ENCODE assay signal across 9 mouse cellular contexts in genomic region chr11:52648176-52648839, GRCm38 (mm10).
A peak's percentile ranks its signal among the peaks of the same experiment; 100 is the strongest.
DNase-seq lines count a peak whose midpoint lies in the region; ATAC-seq and TF ChIP-seq lines count a peak whose summit lies in the region.
"Had no signal": no experiment of that assay in that cellular context is flagged by ENCODE, and none has a peak within 500 bp of the region (broad histone marks: within the 10 kb centered on the region; RNA-seq: fewer than 3 reads in every experiment).

No protein-coding gene starts in this region.

- H3K4me1 ChIP-seq in kidney, embryonic 16.5 days (ENCODE audit: insufficient read depth, low read length) = peaks cover 29% of the 10 kb centered on the region
- no peaks in the 10 kb centered on the region for H3K4me1 ChIP-seq in kidney, adult 2 months (ENCODE audit: control insufficient read depth, insufficient read depth, low read length)

- H3K4me3 ChIP-seq in kidney, embryonic 16.5 days (ENCODE audit: low read length) = no peak overlapping the region
- no peak overlapping the region for H3K4me3 ChIP-seq in kidney, adult 2 months (ENCODE audit: insufficient read depth, low read depth, low read length)
- H3K4me3 ChIP-seq: erythroblast, embryonic 14.5 days had no signal

- ATAC-seq in kidney, embryonic 16.5 days (ENCODE audit: low FRiP score, low TSS enrichment) = peak; percentile 59

- WGBS in kidney, embryonic 16.5 days = 39% methylated on average over 15 of the region's 15 CpGs
- 50% methylated on average over 15 of the region's 15 CpGs for WGBS in kidney, adult 2 months

- no peak overlapping the region for H3K4me2 ChIP-seq in kidney, embryonic 16.5 days (replicated peaks; ENCODE audit: low read depth, low read length)

- DNase-seq in kidney, adult 2 months = no peak
- DNase-seq in adrenal gland, postnatal 25 days = peak; percentile 9
- peak; percentile 45 for DNase-seq in embryo, embryonic 9.5 days (ENCODE audit: extremely low spot score)
- peak; percentile 60 for DNase-seq in mesoderm, embryonic 11.5 days (ENCODE audit: low read depth, low spot score)
- DNase-seq in gastrocnemius, adult 18-20 months (ENCODE audit: low spot score) = no peak
- no peak for DNase-seq in cerebellum, adult 8-10 months

- H3K9ac ChIP-seq in kidney, embryonic 16.5 days (replicated peaks; ENCODE audit: low read length) = no peak overlapping the region

- no peak for TF ChIP-seq CTCF in kidney, adult 2 months (conservative IDR thresholded peaks at IDR 0.05; ENCODE audit: insufficient read depth, insufficient read length, low read depth, low read length)

- no peaks in the 10 kb centered on the region for H3K36me3 ChIP-seq in kidney, embryonic 16.5 days (ENCODE audit: insufficient read depth, low read length)
- no peaks in the 10 kb centered on the region for H3K36me3 ChIP-seq in kidney, adult 2 months (ENCODE audit: control insufficient read depth, insufficient read depth, low read length)

- H3K27ac ChIP-seq in kidney, embryonic 16.5 days (ENCODE audit: low read length) = no peak overlapping the region
- no peak overlapping the region for H3K27ac ChIP-seq in kidney, adult 2 months (ENCODE audit: insufficient read depth, low read depth, low read length)
- H3K27ac ChIP-seq: macrophage had no signal

- no peaks in the 10 kb centered on the region for H3K9me3 ChIP-seq in kidney, embryonic 16.5 days (ENCODE audit: low read length)

- no peaks in the 10 kb centered on the region for H3K27me3 ChIP-seq in kidney, embryonic 16.5 days (ENCODE audit: insufficient read depth, low read length)
- H3K27me3 ChIP-seq in kidney, adult 2 months (replicated peaks; ENCODE audit: control insufficient read depth, insufficient read depth, low read length) = no peaks in the 10 kb centered on the region

- TF ChIP-seq POLR2A in kidney, adult 2 months (IDR thresholded peaks at IDR 0.05; ENCODE audit: low read depth, low read length) = no peak

Comparison
In these comparisons a context has a peak if more than half of its experiments do, and no peak if none do; other contexts are left out.
1. DNase-seq: peak in adrenal gland, postnatal 25 days (single experiment), embryo, embryonic 9.5 days (single experiment) and mesoderm, embryonic 11.5 days (single experiment); none in kidney, adult 2 months (single experiment), gastrocnemius, adult 18-20 months (single experiment) and cerebellum, adult 8-10 months (single experiment).